Mouse (Mus musculus) cerebellum, adult 2 months (tissue): ENCODE measurements around the gene Fntb. TPM values are rescaled to one million over a fixed set of nuclear protein-coding genes. Genes with fewer than 3 reads are reported as not detected.
A peak's percentile ranks its signal among the peaks of the same experiment; 100 is the strongest.

Experiments
- DNase-seq, 2 experiments: peaks; one replicate each; pipeline ENCODE4 v3.0.0; 2021
- H3K27ac ChIP-seq: fragments of 200-500 bp; 2 replicates; pipeline ENCODE4 v1.5.1; 2012; ENCODE audit warnings: low read length, control low read depth, inconsistent platforms; ENCODE audit not compliant: insufficient read depth
- H3K27me3 ChIP-seq: fragments of 200-500 bp; 2 replicates; pipeline ENCODE4 v1.6.1; 2012; ENCODE audit warnings: inconsistent platforms, mild to moderate bottlenecking, low read length, moderate library complexity; ENCODE audit not compliant: control insufficient read depth, insufficient read depth
- H3K4me1 ChIP-seq: fragments of 200-500 bp; 2 replicates; pipeline ENCODE4 v1.6.1; 2011; ENCODE audit warnings: low read length; ENCODE audit not compliant: control insufficient read depth, insufficient read depth
- H3K4me3 ChIP-seq: fragments of 200-500 bp; replicated peaks from 2 replicates; pipeline ENCODE3; 2011; ENCODE audit warnings: mild to moderate bottlenecking, low read depth, low read length, control low read depth; ENCODE audit not compliant: insufficient read depth
- CTCF ChIP-seq: fragments of 200-500 bp; IDR thresholded peaks from 2 replicates; pipeline ENCODE4 v1.5.1; 2011; ENCODE audit warnings: low read depth, mild to moderate bottlenecking, control low read depth, low read length, moderate library complexity, borderline replicate concordance; ENCODE audit not compliant: insufficient read depth
- POLR2A ChIP-seq: fragments of 200-500 bp; IDR thresholded peaks from 2 replicates; pipeline ENCODE4 v1.6.1; 2011; ENCODE audit warnings: low read length, control low read depth, borderline replicate concordance; ENCODE audit not compliant: insufficient read depth
- WGBS: fragments of 180-500 bp; shearing (Covaris S2); methylation state at CpG from one replicate; pipeline ENCODE4 v1.1.7; 2018; 5-methylcytosine and 5-hydroxymethylcytosine counted together
- polyA plus RNA-seq: library from polyadenylated mRNA; depleted of rRNA; stranded (reverse); fragments of >200 nt; gene quantifications from 2 replicates; pipeline ENCODE4 v1.2.3, GENCODE M21; 2012

Fntb gene
- polyA plus RNA-seq, 1 experiment, result 55.9 TPM

DNA sequence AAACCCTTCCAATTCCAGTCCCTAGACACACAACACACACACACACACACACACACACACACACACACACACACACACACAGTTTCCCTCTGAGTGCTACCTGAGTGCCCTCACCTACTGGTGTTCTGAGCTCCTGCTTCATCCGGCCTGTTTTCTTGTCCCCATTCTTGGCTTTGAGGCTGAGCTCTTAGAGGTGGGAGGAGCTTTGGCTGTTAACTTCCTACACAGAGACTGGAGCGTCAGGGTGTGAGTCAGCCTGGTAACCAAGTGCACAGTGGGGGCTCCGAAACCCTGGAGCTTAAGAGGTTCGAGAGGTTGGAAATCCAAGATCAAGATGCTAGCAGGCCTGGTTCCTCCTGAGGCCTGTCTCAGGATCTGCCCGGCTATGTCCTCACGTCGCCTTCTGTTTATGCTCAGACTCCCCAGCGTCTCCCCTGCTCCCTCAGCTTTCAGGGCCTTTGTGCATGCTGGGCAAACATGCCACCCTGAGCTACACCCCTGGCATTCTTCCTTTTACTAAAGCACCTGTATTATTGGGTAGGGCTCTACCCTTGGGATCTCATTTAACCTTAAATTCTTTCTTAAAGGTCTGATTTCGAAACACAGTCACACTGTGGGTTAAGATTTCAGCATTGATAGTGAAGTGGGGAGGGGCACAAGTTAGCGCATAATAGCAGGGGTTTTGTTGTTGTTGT is 102.3 kb downstream of the Fntb start:
- Histone ChIP-seq H3K27ac (peak overlapping the region; percentile 85), H3K4me3 (no peak overlapping the region), H3K27me3 (no peaks in the 10 kb centered on the region), H3K4me1 (peaks cover 39% of the 10 kb centered on the region)
- DNase-seq, result peak; percentile 68 to 76
- 37% methylated on average over 10 of the region's 10 CpGs for WGBS
- TF ChIP-seq POLR2A, result no peak
- TF ChIP-seq CTCF, result no peak

DNA sequence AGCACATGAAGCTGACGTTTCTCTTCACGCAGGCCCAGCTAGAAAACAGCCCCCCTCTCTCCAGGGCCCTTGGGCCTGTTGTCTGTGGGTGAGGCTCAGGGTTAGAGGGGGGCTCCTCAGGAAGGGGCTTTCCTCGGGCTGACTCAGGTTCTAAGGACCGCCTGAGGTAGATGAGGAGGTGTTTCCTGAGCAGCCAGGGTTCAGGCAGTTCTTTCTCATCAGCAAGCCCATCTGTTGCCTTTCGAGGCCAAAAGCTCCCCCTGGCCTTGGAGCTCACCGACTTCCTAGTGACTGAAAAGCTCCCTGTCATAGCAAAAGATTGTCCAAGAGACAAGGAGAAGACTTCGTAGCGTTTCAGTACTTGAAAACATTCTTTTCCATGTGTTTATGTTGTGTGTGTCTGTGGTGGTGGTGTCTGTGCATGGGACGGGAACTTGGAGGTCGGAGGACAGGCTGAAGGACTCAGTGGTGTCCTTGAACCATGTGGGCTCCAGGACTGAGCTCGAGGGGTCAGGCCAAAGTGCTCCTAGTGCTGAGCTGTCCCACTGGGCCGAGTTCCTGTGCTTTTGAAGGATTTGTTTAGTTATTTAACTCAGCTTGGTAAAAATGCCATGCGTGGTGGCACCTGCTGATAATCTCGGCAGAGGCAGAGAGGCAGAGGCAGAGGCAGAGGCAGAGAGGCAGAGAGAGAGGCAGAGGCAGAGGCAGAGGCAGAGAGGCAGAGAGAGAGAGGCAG is 103.2 kb downstream of the Fntb start:
- Histone ChIP-seq H3K4me1 (peaks cover 47% of the 10 kb centered on the region), H3K4me3 (no peak overlapping the region), H3K27ac (peak overlapping the region; percentile 85), H3K27me3 (no peaks in the 10 kb centered on the region)
- peak; percentile 69 to 81 for DNase-seq
- TF ChIP-seq POLR2A (no peak), CTCF (no peak)
- 16% methylated on average over 14 of the region's 14 CpGs for WGBS

- Histone ChIP-seq H3K4me1 (peaks cover 47% of the 10 kb centered on the region), H3K4me3 (no peak overlapping the region), H3K27ac (peak overlapping the region; percentile 85), H3K27me3 (no peaks in the 10 kb centered on the region)
- WGBS, result 76% methylated on average over 7 of the region's 7 CpGs
- no peak for TF ChIP-seq POLR2A
- no peak for TF ChIP-seq CTCF
- DNase-seq, result no peak
These were observed 104.2 kb downstream of the Fntb start for GRCm38 (mm10) chr12:76869561-76869960.

GRCm38 (mm10) chr12:76872767-76873316 is 107.5 kb downstream of the Fntb start:
- peak overlapping the region; percentile 7; the same call in 1 of the 2 replicates for H3K27ac ChIP-seq
- TF ChIP-seq POLR2A (no peak), CTCF (no peak)
- DNase-seq, result peak in 1 of 2 experiments; percentile 40
- H3K4me3 ChIP-seq, result no peak overlapping the region
- peaks cover 34% of the 10 kb centered on the region for H3K4me1 ChIP-seq
- 42% methylated on average over 7 of the region's 7 CpGs for WGBS
- no peaks in the 10 kb centered on the region for H3K27me3 ChIP-seq

- Histone ChIP-seq H3K27ac (no peak overlapping the region), H3K27me3 (no peaks in the 10 kb centered on the region), H3K4me1 (peaks cover 16% of the 10 kb centered on the region), H3K4me3 (no peak overlapping the region)
- 64% methylated on average over 9 of the region's 9 CpGs for WGBS
- TF ChIP-seq CTCF (no peak), POLR2A (no peak)
- DNase-seq, result no peak
These were observed 109.4 kb downstream of the Fntb start for GRCm38 (mm10) chr12:76874826-76875225.

DNA sequence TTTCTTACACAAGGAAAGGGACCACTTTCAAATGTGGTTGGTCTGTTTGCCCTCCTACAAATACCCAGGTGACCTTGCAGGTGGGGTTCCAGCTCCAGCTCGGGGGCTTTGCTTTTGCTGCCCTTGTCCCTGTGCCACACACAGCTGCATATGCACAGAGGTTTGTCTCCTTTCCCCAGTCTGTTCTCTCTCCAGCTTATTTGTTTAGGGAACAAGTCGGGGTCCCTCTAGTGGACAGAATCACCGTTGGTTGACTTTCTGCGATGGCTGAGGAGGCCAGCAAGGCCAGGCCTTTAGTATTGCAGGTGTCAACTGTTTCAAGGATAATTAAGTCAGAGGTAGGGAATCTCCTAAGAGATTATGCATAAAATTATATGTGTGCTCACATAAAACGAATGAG is 113.9 kb downstream of the Fntb start:
- Histone ChIP-seq H3K27me3 (no peaks in the 10 kb centered on the region), H3K27ac (no peak overlapping the region), H3K4me3 (no peak overlapping the region), H3K4me1 (no peaks in the 10 kb centered on the region; the same call in 1 of the 2 replicates)
- no peak for TF ChIP-seq POLR2A
- TF ChIP-seq CTCF, result peak; percentile 67
- peak; percentile 77 for DNase-seq
- 6% methylated on average over 5 of the region's 5 CpGs for WGBS

DNA sequence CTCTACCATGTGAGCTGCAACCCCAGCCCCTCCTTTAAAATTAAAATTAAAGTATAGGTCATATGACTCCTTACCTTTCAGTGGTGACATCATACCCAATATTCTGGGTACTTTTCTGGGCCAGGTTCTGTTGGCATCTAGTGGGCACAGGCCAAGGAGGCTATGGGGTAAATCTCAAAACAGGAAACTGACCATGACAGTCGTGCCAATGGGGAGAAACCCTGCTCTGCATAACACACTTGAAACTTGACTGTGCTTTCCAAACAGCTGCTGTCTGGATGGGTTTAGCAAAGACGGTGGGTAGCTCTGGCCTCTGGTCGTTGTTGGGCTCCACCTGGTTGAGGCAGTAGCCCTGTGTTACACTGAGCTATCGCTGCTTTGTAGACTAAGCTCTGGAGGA is 114.7 kb downstream of the Fntb start:
- 80% methylated on average over 4 of the region's 4 CpGs for WGBS

More for the DNA sequence above, 114.7 kb downstream of the Fntb start:
- no peak for TF ChIP-seq CTCF
- no peak for TF ChIP-seq POLR2A
- Histone ChIP-seq H3K27me3 (no peaks in the 10 kb centered on the region), H3K4me3 (no peak overlapping the region), H3K27ac (no peak overlapping the region), H3K4me1 (no peaks in the 10 kb centered on the region; the same call in 1 of the 2 replicates)
- DNase-seq, result no peak
